In genomic region chr1:37799505-37799904, GRCm38 (mm10) we compare ENCODE assay signal across 14 mouse cellular contexts.
"Had no signal": no experiment of that assay in that cellular context is flagged by ENCODE, and none has a peak within 500 bp of the region (broad histone marks: within the 10 kb centered on the region; RNA-seq: fewer than 3 reads in every experiment).

No protein-coding gene starts in this region.

- DNase-seq: kidney, adult 8-10 months; kidney, postnatal 10 days; kidney, postnatal 36 days; layer of hippocampus, postnatal 36 days; liver, embryonic 13.5 days; lung, adult 2 months; lung, postnatal 14 days; lung, postnatal 4 days; thymus, adult 18-20 months; thymus, postnatal 25 days had no signal

- H3K27me3 ChIP-seq: kidney, embryonic 15.5 days; liver, embryonic 13.5 days; midbrain, embryonic 15.5 days had no signal

- H3K4me1 ChIP-seq: kidney, embryonic 15.5 days; liver, embryonic 13.5 days; midbrain, embryonic 15.5 days had no signal

- H3K36me3 ChIP-seq: kidney, embryonic 15.5 days; liver, embryonic 13.5 days; midbrain, embryonic 15.5 days had no signal

- H3K4me3 ChIP-seq: kidney, embryonic 15.5 days; left cerebral cortex, adult 2 months; liver, embryonic 13.5 days; midbrain, embryonic 15.5 days; myocyte had no signal

- ATAC-seq: midbrain, embryonic 15.5 days had no signal

- H3K9me3 ChIP-seq: kidney, embryonic 15.5 days; liver, embryonic 13.5 days; midbrain, embryonic 15.5 days had no signal
